Mouse (Mus musculus): ENCODE results near the gene Lars2. TPM values are rescaled to one million over a fixed set of nuclear protein-coding genes. Genes with fewer than 3 reads are reported as not detected.
"Not testable (repeated sequence)": the region's sequence is repeated elsewhere in the genome, so short reads cannot be mapped to it uniquely, and the experiment has no call there.

The Lars2 gene
- polyA plus RNA-seq, 1 experiment from 2014 or later: 117 TPM

GRCm38 (mm10) chr9:123367636-123368035 lies 909 bp downstream of the Lars2 start:
- Histone ChIP-seq H3K4me3 (ENCODE audit: inconsistent target) (peak overlapping the region; percentile 98), H3K36me3 (ENCODE audit: inconsistent target) (no peaks in the 10 kb centered on the region; the same call in 1 of the 2 replicates), H3K79me2 (ENCODE audit: inconsistent target) (no peaks in the 10 kb centered on the region), H3K27ac (no peak overlapping the region)

GRCm38 (mm10) chr9:123382399-123382798 lies 15.7 kb downstream of the Lars2 start:
- WGBS (ENCODE audit: missing documents): 98% methylated on average over 4 of the region's 5 CpGs
- no peak overlapping the region for H3K4me3 ChIP-seq (ENCODE audit: inconsistent target)
- no peak overlapping the region for H3K27ac ChIP-seq
- H3K79me2 ChIP-seq (ENCODE audit: inconsistent target): no peaks in the 10 kb centered on the region
- H3K36me3 ChIP-seq (ENCODE audit: inconsistent target): peaks cover 13% of the 10 kb centered on the region; the same call in 1 of the 2 replicates

GRCm38 (mm10) chr9:123384696-123385095 lies 18.0 kb downstream of the Lars2 start:
- Histone ChIP-seq H3K79me2 (ENCODE audit: inconsistent target) (no peaks in the 10 kb centered on the region), H3K4me3 (ENCODE audit: inconsistent target) (no peak overlapping the region), H3K27ac (no peak overlapping the region), H3K36me3 (ENCODE audit: inconsistent target) (no peaks in the 10 kb centered on the region)
- 95% methylated on average over 3 of the region's 3 CpGs for WGBS (ENCODE audit: missing documents)

GRCm38 (mm10) chr9:123385352-123386198 lies 18.8 kb downstream of the Lars2 start:
- Histone ChIP-seq H3K4me3 (ENCODE audit: inconsistent target) (no peak overlapping the region), H3K79me2 (ENCODE audit: inconsistent target) (no peaks in the 10 kb centered on the region), H3K27ac (no peak overlapping the region), H3K36me3 (ENCODE audit: inconsistent target) (no peaks in the 10 kb centered on the region)
- WGBS (ENCODE audit: missing documents): 97% methylated on average over 5 of the region's 5 CpGs

DNA sequence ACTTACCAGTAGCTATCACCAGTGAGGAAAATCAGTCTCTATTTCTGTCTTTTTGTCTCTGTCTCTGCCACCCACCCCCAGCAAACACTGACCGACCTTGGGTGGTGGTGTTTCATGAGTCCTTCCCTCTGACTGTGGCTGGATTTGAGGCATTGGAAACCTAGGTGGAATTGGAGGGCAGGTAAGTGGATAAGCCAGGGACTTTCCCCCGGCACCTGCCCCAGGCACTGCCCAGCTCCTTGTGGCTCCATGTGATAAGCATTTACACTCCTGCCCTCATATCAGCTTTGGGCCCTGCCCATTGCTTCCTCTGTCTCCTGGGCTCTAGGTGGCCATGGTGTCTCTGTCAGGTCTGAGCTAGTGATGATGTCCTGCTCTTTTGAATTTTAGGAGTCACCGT lies 19.6 kb downstream of the Lars2 start:
- 100% methylated on average over 3 of the region's 3 CpGs for WGBS (ENCODE audit: missing documents)
- Histone ChIP-seq H3K27ac (no peak overlapping the region), H3K4me3 (ENCODE audit: inconsistent target) (no peak overlapping the region), H3K36me3 (ENCODE audit: inconsistent target) (no peaks in the 10 kb centered on the region), H3K79me2 (ENCODE audit: inconsistent target) (no peaks in the 10 kb centered on the region)

DNA sequence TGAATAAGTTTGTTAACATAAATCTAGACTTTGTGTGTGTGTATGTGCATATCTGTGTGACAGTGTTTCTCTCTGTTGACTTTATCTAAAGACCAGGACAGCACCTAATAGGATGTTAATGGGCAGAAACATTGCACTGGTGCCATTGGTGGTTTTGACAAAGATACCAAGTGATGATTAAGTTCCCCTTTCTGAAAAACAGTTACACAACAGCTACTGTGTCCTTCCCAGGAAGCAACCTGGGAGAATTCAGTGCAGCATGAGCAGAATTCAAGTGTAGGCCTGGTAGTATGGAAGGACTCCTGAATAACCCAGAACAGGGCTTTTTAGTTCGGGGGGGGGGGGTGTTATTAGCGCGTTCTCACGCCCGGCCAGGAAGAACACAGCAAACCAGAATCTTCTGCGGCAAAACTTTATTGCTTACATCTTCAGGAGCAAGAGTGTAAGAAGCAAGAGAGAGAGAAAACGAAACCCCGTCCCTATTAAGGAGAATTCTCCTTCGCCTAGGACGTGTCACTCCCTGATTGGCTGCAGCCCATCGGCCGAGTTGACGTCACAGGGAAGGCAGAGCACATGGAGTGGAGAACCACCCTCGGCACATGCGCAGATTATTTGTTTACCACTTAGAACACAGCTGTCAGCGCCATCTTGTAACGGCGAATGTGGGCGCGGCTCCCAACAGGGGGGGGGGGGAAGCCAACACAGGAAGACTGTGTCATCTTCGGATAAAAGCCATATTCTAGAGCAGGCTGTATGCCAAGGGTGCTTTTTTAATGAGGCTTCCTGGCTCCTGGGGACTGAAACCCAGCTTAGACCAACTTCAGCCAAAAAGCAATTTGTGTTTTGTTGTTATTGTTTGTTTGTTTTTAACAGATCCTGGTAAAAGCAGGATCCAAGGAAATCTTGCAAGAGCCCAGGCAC lies 21.6 kb downstream of the Lars2 start:
- H3K4me3 ChIP-seq (ENCODE audit: inconsistent target); H3K36me3 ChIP-seq (ENCODE audit: inconsistent target); H3K27ac ChIP-seq; H3K79me2 ChIP-seq (ENCODE audit: inconsistent target): not testable (repeated sequence)
- 94% methylated on average over 11 of the region's 21 CpGs for WGBS (ENCODE audit: missing documents)

DNA sequence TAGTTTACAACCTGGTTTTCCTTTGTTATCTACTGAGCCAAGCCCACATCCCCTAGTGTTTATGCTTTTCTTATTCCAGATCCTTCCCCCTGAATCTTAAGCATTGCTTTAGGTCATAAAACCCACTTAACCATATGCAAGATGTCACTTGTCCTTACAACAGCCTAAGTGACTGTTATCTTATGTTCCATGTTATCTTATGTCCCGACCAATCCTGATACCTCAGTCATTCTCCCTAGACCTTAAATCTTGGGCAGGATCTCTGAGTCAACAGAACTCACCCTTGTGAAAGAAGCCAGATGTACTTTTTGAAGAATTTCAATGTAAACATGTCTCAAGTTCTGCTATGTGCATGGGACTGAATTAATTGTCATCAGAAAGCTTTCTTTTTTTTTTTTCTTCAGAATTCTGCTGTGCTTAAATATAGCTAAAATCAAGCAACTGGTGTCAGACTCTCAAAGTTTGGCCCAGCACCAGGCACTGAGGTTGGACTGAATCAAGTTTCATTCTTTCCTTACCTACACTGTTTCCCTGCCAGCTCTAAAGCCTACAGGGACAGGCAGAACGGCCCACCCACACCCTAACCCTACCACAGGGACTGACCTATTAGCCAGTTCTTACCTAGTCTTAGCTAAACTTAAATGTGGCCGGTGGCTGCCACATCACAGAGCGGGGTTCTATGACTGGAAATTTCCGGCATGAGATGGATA lies 24.6 kb downstream of the Lars2 start:
- no peak overlapping the region for H3K4me3 ChIP-seq (ENCODE audit: inconsistent target)
- WGBS (ENCODE audit: missing documents): 92% methylated on average over 5 of the region's 5 CpGs
- H3K27ac ChIP-seq: no peak overlapping the region
- H3K36me3 ChIP-seq (ENCODE audit: inconsistent target): no peaks in the 10 kb centered on the region
- H3K79me2 ChIP-seq (ENCODE audit: inconsistent target): no peaks in the 10 kb centered on the region

GRCm38 (mm10) chr9:123394856-123395255 lies 28.1 kb downstream of the Lars2 start:
- Histone ChIP-seq H3K27ac (no peak overlapping the region), H3K79me2 (ENCODE audit: inconsistent target) (no peaks in the 10 kb centered on the region), H3K36me3 (ENCODE audit: inconsistent target) (no peaks in the 10 kb centered on the region), H3K4me3 (ENCODE audit: inconsistent target) (no peak overlapping the region)
- WGBS (ENCODE audit: missing documents): 38% methylated on average over 6 of the region's 6 CpGs

DNA sequence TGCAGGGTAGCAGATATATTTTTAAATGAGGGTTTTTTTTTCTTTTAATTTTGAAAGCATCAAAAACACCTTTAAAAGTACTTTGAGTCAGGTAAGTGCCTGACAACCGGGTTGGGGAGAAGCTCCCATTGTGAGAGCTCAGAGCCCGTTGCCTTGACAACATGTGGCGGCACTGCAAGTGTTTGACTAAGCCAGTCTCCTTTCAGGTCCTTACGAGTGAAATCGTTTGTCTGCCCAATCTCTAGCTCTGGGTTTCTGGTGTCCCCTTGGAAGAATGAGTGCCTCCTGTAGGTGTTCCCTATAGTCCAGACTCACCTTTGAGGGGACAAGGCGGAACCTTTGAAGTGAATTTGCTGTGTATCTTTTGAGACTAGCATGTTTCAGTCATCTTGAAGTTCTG lies 31.0 kb downstream of the Lars2 start:
- whole genome bisulfite sequencing (ENCODE audit: missing documents): 98% methylated on average over 6 of the region's 6 CpGs
- H3K4me3 ChIP-seq (ENCODE audit: inconsistent target): no peak overlapping the region
- no peaks in the 10 kb centered on the region for H3K36me3 ChIP-seq (ENCODE audit: inconsistent target)
- H3K27ac ChIP-seq: no peak overlapping the region
- H3K79me2 ChIP-seq (ENCODE audit: inconsistent target): no peaks in the 10 kb centered on the region

- H3K4me3 ChIP-seq (ENCODE audit: inconsistent target): no peak overlapping the region
- no peaks in the 10 kb centered on the region for H3K36me3 ChIP-seq (ENCODE audit: inconsistent target)
- no peaks in the 10 kb centered on the region for H3K79me2 ChIP-seq (ENCODE audit: inconsistent target)
- H3K27ac ChIP-seq: no peak overlapping the region
- WGBS (ENCODE audit: missing documents): 100% methylated on average over 3 of the region's 3 CpGs
Measured at GRCm38 (mm10) chr9:123402215-123402614, 35.5 kb downstream of the Lars2 start.

DNA sequence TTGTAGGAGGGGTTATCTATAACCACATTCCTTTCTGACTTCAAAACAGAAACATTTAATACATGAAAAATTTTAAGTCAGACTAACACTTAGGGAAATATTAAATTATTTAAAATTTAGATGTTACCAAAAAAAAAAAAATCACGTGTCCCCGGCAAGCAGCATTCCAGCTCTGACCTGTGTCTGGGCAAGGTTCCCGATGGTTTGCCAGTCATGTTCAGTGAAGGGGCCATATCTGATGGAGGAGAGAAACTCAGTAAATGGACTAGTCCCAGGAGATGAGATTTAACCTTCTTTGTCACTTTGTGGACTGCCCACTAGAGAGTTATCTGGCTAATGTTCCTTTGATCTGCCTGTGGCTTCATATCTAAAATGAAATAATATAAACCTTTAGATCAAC lies 36.3 kb downstream of the Lars2 start:
- Histone ChIP-seq H3K27ac (no peak overlapping the region), H3K79me2 (ENCODE audit: inconsistent target) (no peaks in the 10 kb centered on the region), H3K36me3 (ENCODE audit: inconsistent target) (no peaks in the 10 kb centered on the region), H3K4me3 (ENCODE audit: inconsistent target) (no peak overlapping the region)
- 88% methylated on average over 3 of the region's 3 CpGs for WGBS (ENCODE audit: missing documents)

GRCm38 (mm10) chr9:123405231-123405630 lies 38.5 kb downstream of the Lars2 start:
- Histone ChIP-seq H3K36me3 (ENCODE audit: inconsistent target) (no peaks in the 10 kb centered on the region), H3K27ac (no peak overlapping the region), H3K79me2 (ENCODE audit: inconsistent target) (no peaks in the 10 kb centered on the region), H3K4me3 (ENCODE audit: inconsistent target) (no peak overlapping the region)
- WGBS (ENCODE audit: missing documents): 100% methylated on average over 1 of the region's 1 CpGs

DNA sequence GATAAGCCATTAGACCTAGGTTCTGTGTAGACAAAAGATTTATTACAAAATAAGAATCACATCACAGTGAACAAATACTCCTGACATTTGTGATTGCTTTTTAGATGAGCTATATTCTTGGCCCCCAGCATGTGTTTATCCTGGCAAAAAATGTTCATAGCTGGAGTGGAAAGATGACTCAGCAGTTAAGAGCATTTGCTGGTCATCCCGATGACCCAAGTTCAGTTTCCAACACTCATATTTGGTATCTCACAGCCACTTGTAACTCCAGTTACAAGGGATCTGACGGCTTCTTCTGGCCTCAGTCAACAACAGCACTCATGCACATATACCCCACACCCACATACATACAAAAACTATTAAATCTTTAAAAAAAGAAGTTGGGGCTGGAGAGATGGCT lies 42.0 kb downstream of the Lars2 start:
- no peak overlapping the region for H3K27ac ChIP-seq
- H3K36me3 ChIP-seq (ENCODE audit: inconsistent target): no peaks in the 10 kb centered on the region
- no peak overlapping the region for H3K4me3 ChIP-seq (ENCODE audit: inconsistent target)
- H3K79me2 ChIP-seq (ENCODE audit: inconsistent target): no peaks in the 10 kb centered on the region
- 100% methylated on average over 2 of the region's 2 CpGs for WGBS (ENCODE audit: missing documents)

DNA sequence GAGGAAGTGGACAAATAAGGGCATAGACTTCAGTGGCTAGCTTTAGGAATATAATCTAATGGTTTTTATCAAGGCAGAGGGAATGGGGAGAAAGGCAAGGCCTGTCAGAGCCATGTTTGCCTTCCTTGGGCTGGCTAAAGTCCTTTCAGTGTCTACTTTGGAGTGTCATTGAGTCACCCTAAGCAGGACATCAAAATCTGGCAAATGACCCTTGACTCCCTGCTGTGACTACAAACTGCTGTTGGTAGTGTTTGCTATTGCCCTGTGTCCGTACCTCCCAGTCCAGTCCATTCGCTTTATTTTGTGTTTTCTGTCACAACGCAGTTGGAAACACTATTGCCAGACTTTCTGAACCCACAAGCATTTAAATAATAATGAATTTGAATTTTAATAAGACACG lies 63.1 kb downstream of the Lars2 start:
- no peak overlapping the region for H3K4me3 ChIP-seq (ENCODE audit: inconsistent target)
- 98% methylated on average over 4 of the region's 4 CpGs for WGBS (ENCODE audit: missing documents)
- H3K36me3 ChIP-seq (ENCODE audit: inconsistent target): peaks cover 5% of the 10 kb centered on the region; the same call in 1 of the 2 replicates
- H3K27ac ChIP-seq: no peak overlapping the region
- H3K79me2 ChIP-seq (ENCODE audit: inconsistent target): no peaks in the 10 kb centered on the region
